Mouse (Mus musculus): ENCODE measurements at regions not wholly inside any gene's neighbourhood (a gene's known extent, or its start where the extent isn't known, plus 50 kb on each side); places are given as distances from the start of the nearest gene placed in this dataset.

GRCm38 (mm10) chr10:121150668-121151067, 116.9 kb downstream of the Wif1 start:
- DNase-seq (ENCODE audit: low read depth, low spot score) = no peak

- no peak for DNase-seq (ENCODE audit: low read depth, low spot score)
Observed at GRCm38 (mm10) chr10:121153625-121154024, 119.9 kb downstream of the Wif1 start.

GRCm38 (mm10) chr10:121160499-121160898, 126.7 kb downstream of the Wif1 start:
- DNase-seq (ENCODE audit: low read depth, low spot score) = no peak

GRCm38 (mm10) chr10:121161201-121161600, 127.4 kb downstream of the Wif1 start:
- DNase-seq (ENCODE audit: low read depth, low spot score) = no peak

GRCm38 (mm10) chr10:121174022-121174421, 140.3 kb downstream of the Wif1 start:
- no peak for DNase-seq (ENCODE audit: low read depth, low spot score)

GRCm38 (mm10) chr10:121189139-121189538, 155.4 kb downstream of the Wif1 start:
- no peak for DNase-seq (ENCODE audit: low read depth, low spot score)

- DNase-seq (ENCODE audit: low read depth, low spot score) = no peak
Observed at GRCm38 (mm10) chr10:121199236-121199635, 151.8 kb downstream of the Tbc1d30 start.

- DNase-seq (ENCODE audit: low read depth, low spot score) = peak; percentile 45
Observed at GRCm38 (mm10) chr10:121202531-121202930, 148.5 kb downstream of the Tbc1d30 start.

- no peak for DNase-seq (ENCODE audit: low read depth, low spot score)
Observed at GRCm38 (mm10) chr10:121205551-121205950, 145.5 kb downstream of the Tbc1d30 start.

- no peak for DNase-seq (ENCODE audit: low read depth, low spot score)
Observed at GRCm38 (mm10) chr10:121206002-121206742, 144.9 kb downstream of the Tbc1d30 start.

- no peak for DNase-seq (ENCODE audit: low read depth, low spot score)
Observed at GRCm38 (mm10) chr10:121206743-121207039, 144.4 kb downstream of the Tbc1d30 start.
